Mouse (Mus musculus) kidney, postnatal 0 days (tissue): ENCODE measurements around the gene Zc4h2. TPM values are rescaled to one million over a fixed set of nuclear protein-coding genes. Genes with fewer than 3 reads are reported as not detected.

ENCODE experiments used
- ATAC-seq: fragments of 200-750 bp; cut with Nextera tagmentation; replicated peaks from 2 replicates; pipeline ENCODE4 v1.8.0; 2017; ENCODE audit warnings: low read depth, moderate number of reproducible peaks, moderate TSS enrichment, moderate library complexity; ENCODE audit not compliant: low FRiP score
- DNase-seq: peaks from one replicate; pipeline ENCODE4 v3.0.0-alpha.2; 2016; ENCODE audit warnings: low spot score
- H3K27ac ChIP-seq: fragments of 300-500 bp; sonication (generic); 2 replicates; pipeline ENCODE4 v1.5.1; 2014; ENCODE audit warnings: mild to moderate bottlenecking
- H3K27me3 ChIP-seq: fragments of 300-500 bp; sonication (generic); 2 replicates; pipeline ENCODE4 v1.6.1; 2014; ENCODE audit warnings: low read length, mixed read lengths; ENCODE audit not compliant: insufficient read depth
- H3K36me3 ChIP-seq: fragments of 300-500 bp; sonication (generic); 2 replicates; pipeline ENCODE4 v1.6.1; 2014; ENCODE audit warnings: low read length, mixed read lengths; ENCODE audit not compliant: insufficient read depth
- H3K4me1 ChIP-seq: fragments of 300-500 bp; sonication (generic); replicated peaks from 2 replicates; pipeline ENCODE4 v1.6.1; 2014; ENCODE audit warnings: antibody characterized with exemption, low read length, mixed read lengths; ENCODE audit not compliant: insufficient read depth
- H3K4me2 ChIP-seq: fragments of 300-500 bp; sonication (generic); 2 replicates; pipeline ENCODE4 v1.6.1; 2014; ENCODE audit warnings: mild to moderate bottlenecking, low read length, moderate library complexity, mixed read lengths
- H3K4me3 ChIP-seq: fragments of 300-500 bp; sonication (generic); replicated peaks from 2 replicates; pipeline ENCODE4 v1.5.1; 2014; ENCODE audit warnings: low read depth, low read length
- H3K9ac ChIP-seq: fragments of 300-500 bp; sonication (generic); 2 replicates; pipeline ENCODE4 v1.6.1; 2014; ENCODE audit warnings: low read depth, low read length
- H3K9me3 ChIP-seq: fragments of 300-500 bp; sonication (generic); replicated peaks from 2 replicates; pipeline ENCODE4 v1.6.1; 2016; ENCODE audit warnings: low read length, inconsistent platforms, mixed read lengths
- CTCF ChIP-seq: IDR thresholded peaks from 2 replicates; pipeline ENCODE4 v1.5.1; 2016; ENCODE audit warnings: antibody characterized with exemption, low read depth, mild to moderate bottlenecking, moderate library complexity
- WGBS: fragments of 180-500 bp; shearing (Covaris S2); extraction: QIAGEN DNeasy Blood & Tissue Kit; methylation state at CpG from one replicate; pipeline ENCODE4 v1.1.7; 2014; 5-methylcytosine and 5-hydroxymethylcytosine counted together
- polyA plus RNA-seq: library from polyadenylated mRNA; unstranded; fragments of >200 nt; fragmentation: Nextera tagmentation; extraction: Ambion mirVana; gene quantifications from 2 replicates; pipeline ENCODE4 v1.2.1, GENCODE M21; 2015

Gene Zc4h2
- polyA plus RNA-seq = 16.7 and 17.4 TPM in 2 replicates

GRCm38 (mm10) chrX:95657804-95658599 is at the start of gene Zc4h2:
Zc4h2 (minus strand) TSS chrX:95658509.
- peak; percentile 98 for ATAC-seq
- Histone ChIP-seq H3K27ac (no peak within 1 kb of the TSS), H3K27me3 (no peaks in the 10 kb centered on the region), H3K4me1 (no peaks in the 10 kb centered on the region), H3K36me3 (no peaks in the 10 kb centered on the region), H3K4me2 (peak within 1 kb of the TSS; percentile 50), H3K4me3 (peak within 1 kb of the TSS; percentile 38), H3K9ac (no peak within 1 kb of the TSS), H3K9me3 (no peaks in the 10 kb centered on the region)
- peak; percentile 86 for DNase-seq
- no peak for TF ChIP-seq CTCF
- WGBS = 29% methylated on average over 7 of the region's 7 CpGs

GRCm38 (mm10) chrX:95687119-95687518 is 28.8 kb upstream of the Zc4h2 start:
- no peaks in the 10 kb centered on the region for H3K4me1 ChIP-seq
- no peaks in the 10 kb centered on the region for H3K36me3 ChIP-seq
- H3K9ac ChIP-seq = no peak overlapping the region
- no peaks in the 10 kb centered on the region for H3K9me3 ChIP-seq
- no peak for ATAC-seq
- no peaks in the 10 kb centered on the region for H3K27me3 ChIP-seq
- no peak overlapping the region for H3K4me3 ChIP-seq
- H3K27ac ChIP-seq = no peak overlapping the region
- 54% methylated on average over 1 of the region's 1 CpGs for WGBS
- H3K4me2 ChIP-seq = no peak overlapping the region
- peak; percentile 9 for DNase-seq
- peak; percentile 55 for TF ChIP-seq CTCF

- Histone ChIP-seq H3K9ac (no peak overlapping the region), H3K4me3 (no peak overlapping the region), H3K27ac (no peak overlapping the region), H3K9me3 (no peaks in the 10 kb centered on the region), H3K4me2 (no peak overlapping the region), H3K27me3 (no peaks in the 10 kb centered on the region), H3K4me1 (no peaks in the 10 kb centered on the region), H3K36me3 (no peaks in the 10 kb centered on the region)
- no peak for TF ChIP-seq CTCF
- 94% methylated on average over 1 of the region's 1 CpGs for WGBS
- ATAC-seq (no peak), DNase-seq (no peak)
Observed at GRCm38 (mm10) chrX:95682206-95682605, 23.9 kb upstream of the Zc4h2 start.

- Histone ChIP-seq H3K9me3 (no peaks in the 10 kb centered on the region), H3K4me3 (peak overlapping the region; percentile 38), H3K4me2 (peak overlapping the region; percentile 50), H3K27me3 (no peaks in the 10 kb centered on the region), H3K4me1 (no peaks in the 10 kb centered on the region), H3K27ac (no peak overlapping the region), H3K9ac (no peak overlapping the region), H3K36me3 (no peaks in the 10 kb centered on the region)
- peak; percentile 78; the same call in 1 of the 2 replicates for ATAC-seq
- no peak for TF ChIP-seq CTCF
- peak; percentile 9 for DNase-seq
- WGBS = 27% methylated on average over 12 of the region's 12 CpGs
Observed at GRCm38 (mm10) chrX:95658600-95659084, 333 bp upstream of the Zc4h2 start.

GRCm38 (mm10) chrX:95600609-95601008 is 57.7 kb downstream of the Zc4h2 start:
- Histone ChIP-seq H3K27ac (no peak overlapping the region), H3K9ac (no peak overlapping the region), H3K4me2 (no peak overlapping the region), H3K4me3 (no peak overlapping the region), H3K36me3 (no peaks in the 10 kb centered on the region), H3K27me3 (no peaks in the 10 kb centered on the region), H3K9me3 (no peaks in the 10 kb centered on the region), H3K4me1 (no peaks in the 10 kb centered on the region)
- no peak for TF ChIP-seq CTCF
- DNase-seq (peak; percentile 9), ATAC-seq (no peak)
- WGBS = 71% methylated on average over 5 of the region's 5 CpGs

Other genes starting within 250 kb of the Zc4h2 start
- gene Amer1, start 213.6 kb downstream of the Zc4h2 start, polyA plus RNA-seq = 6.1 and 6.7 TPM in 2 replicates
- gene Asb12, start 100.5 kb downstream of the Zc4h2 start, polyA plus RNA-seq = not detected in 2 replicates
- gene Pfn5, start 100.4 kb downstream of the Zc4h2 start, polyA plus RNA-seq = not detected in 2 replicates
- 1.6 and 1.7 TPM in 2 replicates for gene Zc3h12b, start 53.2 kb upstream of the Zc4h2 start, polyA plus RNA-seq